Mouse (Mus musculus) limb, embryonic 14.5 days (tissue): ENCODE measurements at regions not wholly inside any gene's neighbourhood (a gene's known extent, or its start where the extent isn't known, plus 50 kb on each side); places are given as distances from the start of the nearest gene placed in this dataset.

ENCODE experiments used
- ATAC-seq: fragments of 200-750 bp; cut with Nextera tagmentation; 2 replicates; pipeline ENCODE4 v1.8.0; 2017; ENCODE audit warnings: low read depth, moderate number of reproducible peaks, moderate TSS enrichment; ENCODE audit not compliant: low FRiP score
- DNase-seq: peaks from one replicate; pipeline ENCODE4 v3.0.0-alpha.2; 2015; ENCODE audit warnings: low spot score
- H3K27ac ChIP-seq: fragments of 300-500 bp; sonication (generic); replicated peaks from 2 replicates; pipeline ENCODE4 v1.5.1; 2014; ENCODE audit warnings: low read depth, mild to moderate bottlenecking, low read length, moderate library complexity, mixed read lengths
- H3K27me3 ChIP-seq: fragments of 300-500 bp; sonication (generic); 2 replicates; pipeline ENCODE4 v1.6.1; 2014; ENCODE audit warnings: low read length, mixed read lengths; ENCODE audit not compliant: control insufficient read depth, insufficient read depth
- H3K36me3 ChIP-seq: fragments of 300-500 bp; sonication (generic); 2 replicates; pipeline ENCODE4 v1.6.1; 2014; ENCODE audit warnings: mild to moderate bottlenecking, low read length, moderate library complexity, mixed read lengths; ENCODE audit not compliant: control insufficient read depth, insufficient read depth
- H3K4me1 ChIP-seq: fragments of 300-500 bp; sonication (generic); 2 replicates; pipeline ENCODE4 v1.6.1; 2014; ENCODE audit warnings: antibody characterized with exemption, low read length, mixed read lengths; ENCODE audit not compliant: control insufficient read depth, insufficient read depth
- H3K4me2 ChIP-seq: fragments of 300-500 bp; sonication (generic); replicated peaks from 2 replicates; pipeline ENCODE4 v1.6.1; 2014; ENCODE audit warnings: low read depth, mild to moderate bottlenecking, low read length, moderate library complexity; ENCODE audit not compliant: severe bottlenecking
- H3K4me3 ChIP-seq: fragments of 300-500 bp; sonication (generic); replicated peaks from 2 replicates; pipeline ENCODE4 v1.5.1; 2014; ENCODE audit warnings: low read length
- H3K9ac ChIP-seq: fragments of 300-500 bp; sonication (generic); 2 replicates; pipeline ENCODE4 v1.6.1; 2014; ENCODE audit warnings: mild to moderate bottlenecking, low read depth, low read length, moderate library complexity; ENCODE audit not compliant: severe bottlenecking
- H3K9me3 ChIP-seq: fragments of 300-500 bp; sonication (generic); 2 replicates; pipeline ENCODE4 v1.6.1; 2016; ENCODE audit warnings: low read length; ENCODE audit not compliant: control insufficient read depth
- POLR2A ChIP-seq: fragments of 200-500 bp; IDR thresholded peaks from 2 replicates; pipeline ENCODE4 v1.8.0; 2012; ENCODE audit warnings: inconsistent platforms, mild to moderate bottlenecking, moderate library complexity, borderline replicate concordance; ENCODE audit not compliant: insufficient read depth, insufficient read length; ENCODE audit errors: extremely low read depth
- WGBS: fragments of 180-500 bp; shearing (Covaris S2); extraction: QIAGEN DNeasy Blood & Tissue Kit; methylation state at CpG from one replicate; pipeline ENCODE4 v1.1.7; 2014; 5-methylcytosine and 5-hydroxymethylcytosine counted together

GRCm38 (mm10) chr3:149087488-149087887 lies 97.1 kb upstream of the Adgrl2 start:
- DNase-seq (no peak), ATAC-seq (no peak)
- no peak overlapping the region for H3K9ac ChIP-seq
- WGBS, result 79% methylated on average over 8 of the region's 8 CpGs
- H3K27me3 ChIP-seq, result no peaks in the 10 kb centered on the region
- no peaks in the 10 kb centered on the region for H3K36me3 ChIP-seq
- H3K4me3 ChIP-seq, result no peak overlapping the region
- H3K4me1 ChIP-seq, result peaks cover 22% of the 10 kb centered on the region
- no peak for TF ChIP-seq POLR2A
- H3K27ac ChIP-seq, result no peak overlapping the region
- no peak overlapping the region for H3K4me2 ChIP-seq
- H3K9me3 ChIP-seq, result no peaks in the 10 kb centered on the region

GRCm38 (mm10) chr3:149086704-149087103 lies 96.3 kb upstream of the Adgrl2 start:
- Histone ChIP-seq H3K9ac (no peak overlapping the region), H3K4me1 (peaks cover 20% of the 10 kb centered on the region), H3K27me3 (no peaks in the 10 kb centered on the region), H3K4me3 (no peak overlapping the region), H3K27ac (no peak overlapping the region), H3K9me3 (no peaks in the 10 kb centered on the region), H3K4me2 (no peak overlapping the region), H3K36me3 (no peaks in the 10 kb centered on the region)
- WGBS, result 20% methylated on average over 5 of the region's 5 CpGs
- no peak for TF ChIP-seq POLR2A
- no peak for DNase-seq
- ATAC-seq, result no peak

GRCm38 (mm10) chr3:149086086-149086485 lies 95.7 kb upstream of the Adgrl2 start:
- Histone ChIP-seq H3K9ac (no peak overlapping the region), H3K9me3 (no peaks in the 10 kb centered on the region), H3K4me1 (peaks cover 20% of the 10 kb centered on the region), H3K27me3 (no peaks in the 10 kb centered on the region), H3K4me2 (no peak overlapping the region), H3K4me3 (no peak overlapping the region), H3K36me3 (no peaks in the 10 kb centered on the region), H3K27ac (no peak overlapping the region)
- 81% methylated on average over 3 of the region's 3 CpGs for WGBS
- no peak for ATAC-seq
- DNase-seq, result no peak
- no peak for TF ChIP-seq POLR2A

GRCm38 (mm10) chr3:149084861-149085598 lies 94.7 kb upstream of the Adgrl2 start:
- no peak for TF ChIP-seq POLR2A
- no peaks in the 10 kb centered on the region for H3K9me3 ChIP-seq
- no peak overlapping the region for H3K4me3 ChIP-seq
- no peak overlapping the region for H3K27ac ChIP-seq
- H3K4me1 ChIP-seq, result peaks cover 16% of the 10 kb centered on the region
- H3K4me2 ChIP-seq, result no peak overlapping the region
- no peak overlapping the region for H3K9ac ChIP-seq
- ATAC-seq, result no peak
- DNase-seq, result no peak
- no peaks in the 10 kb centered on the region for H3K36me3 ChIP-seq
- H3K27me3 ChIP-seq, result no peaks in the 10 kb centered on the region
- 57% methylated on average over 10 of the region's 10 CpGs for WGBS

- H3K4me2 ChIP-seq, result no peak overlapping the region
- peaks cover 10% of the 10 kb centered on the region for H3K4me1 ChIP-seq
- H3K27ac ChIP-seq, result no peak overlapping the region
- H3K27me3 ChIP-seq, result no peaks in the 10 kb centered on the region
- 44% methylated on average over 11 of the region's 11 CpGs for WGBS
- no peaks in the 10 kb centered on the region for H3K36me3 ChIP-seq
- ATAC-seq (no peak), DNase-seq (no peak)
- H3K4me3 ChIP-seq, result no peak overlapping the region
- no peak overlapping the region for H3K9ac ChIP-seq
- TF ChIP-seq POLR2A, result no peak
- H3K9me3 ChIP-seq, result no peaks in the 10 kb centered on the region
Measured at GRCm38 (mm10) chr3:149083391-149083790, 93.0 kb upstream of the Adgrl2 start.
